Mouse (Mus musculus) midbrain, embryonic 15.5 days (tissue): Measurements from ENCODE around the gene Bcl2a1b. TPM values are rescaled to one million over a fixed set of nuclear protein-coding genes. Genes with fewer than 3 reads are reported as not detected.
"Not testable (repeated sequence)": the region's sequence is repeated elsewhere in the genome, so short reads cannot be mapped to it uniquely, and the experiment has no call there.

Experiments
- ATAC-seq: fragments of 200-750 bp; cut with Nextera tagmentation; replicated peaks from 2 replicates; pipeline ENCODE4 v1.8.0; 2017; ENCODE audit warnings: moderate TSS enrichment
- H3K27ac ChIP-seq: fragments of 300-500 bp; sonication (generic); 2 replicates; pipeline ENCODE4 v1.5.1; 2015; ENCODE audit warnings: mild to moderate bottlenecking, inconsistent platforms
- H3K27me3 ChIP-seq: fragments of 300-500 bp; sonication (generic); replicated peaks from 2 replicates; pipeline ENCODE4 v1.6.1; 2015; ENCODE audit warnings: inconsistent platforms
- H3K36me3 ChIP-seq: fragments of 300-500 bp; sonication (generic); replicated peaks from 2 replicates; pipeline ENCODE4 v1.6.1; 2015; ENCODE audit warnings: inconsistent platforms
- H3K4me1 ChIP-seq: fragments of 300-500 bp; sonication (generic); 2 replicates; pipeline ENCODE4 v1.6.1; 2015; ENCODE audit warnings: inconsistent platforms
- H3K4me2 ChIP-seq: fragments of 300-500 bp; sonication (generic); 2 replicates; pipeline ENCODE4 v1.6.1; 2015; ENCODE audit warnings: inconsistent platforms, mild to moderate bottlenecking, moderate library complexity
- H3K4me3 ChIP-seq: fragments of 300-500 bp; sonication (generic); 2 replicates; pipeline ENCODE4 v1.5.1; 2015; ENCODE audit warnings: mild to moderate bottlenecking, inconsistent platforms
- H3K9ac ChIP-seq: fragments of 300-500 bp; sonication (generic); 2 replicates; pipeline ENCODE4 v1.6.1; 2015; ENCODE audit warnings: mild to moderate bottlenecking, inconsistent platforms
- H3K9me3 ChIP-seq: fragments of 300-500 bp; sonication (generic); 2 replicates; pipeline ENCODE4 v1.6.1; 2016; ENCODE audit warnings: inconsistent platforms
- WGBS: fragments of 180-500 bp; shearing (Covaris S2); methylation state at CpG from one replicate; pipeline ENCODE4 v1.1.7; 2015; ENCODE audit warnings: mixed read lengths; 5-methylcytosine and 5-hydroxymethylcytosine counted together
- polyA plus RNA-seq: library from polyadenylated mRNA; unstranded; fragments of >200 nt; fragmentation: Nextera tagmentation; extraction: Ambion mirVana; gene quantifications from 2 replicates; pipeline ENCODE4 v1.2.1, GENCODE M21; 2015

The Bcl2a1b gene
- polyA plus RNA-seq, 1 experiment from 2014 or later: 1.1 TPM

DNA sequence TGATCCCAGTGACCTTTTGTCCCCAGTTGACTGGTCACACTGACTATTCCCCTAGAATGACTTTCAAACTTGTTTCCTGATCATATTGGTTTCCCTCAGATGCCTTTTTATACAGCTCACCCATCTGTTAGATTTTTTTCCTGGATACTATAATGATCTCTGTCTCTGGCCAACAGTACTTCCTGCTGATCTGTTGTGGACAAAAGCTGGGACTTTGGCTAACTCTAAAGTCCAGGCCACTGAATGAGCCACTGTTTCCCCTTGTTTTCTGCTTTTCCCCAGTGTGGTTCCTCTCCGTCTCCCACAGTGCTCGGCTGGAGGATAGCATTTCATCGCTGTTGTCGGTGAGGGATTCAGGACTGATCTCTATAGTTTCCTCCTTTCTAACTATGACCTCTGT is 19.2 kb downstream of the Bcl2a1b start:
- not testable (repeated sequence) for H3K4me2 ChIP-seq, H3K36me3 ChIP-seq, H3K4me1 ChIP-seq, H3K9me3 ChIP-seq, H3K27me3 ChIP-seq, H3K27ac ChIP-seq, H3K4me3 ChIP-seq, ATAC-seq, H3K9ac ChIP-seq
- WGBS: 89% methylated on average over 4 of the region's 4 CpGs

DNA sequence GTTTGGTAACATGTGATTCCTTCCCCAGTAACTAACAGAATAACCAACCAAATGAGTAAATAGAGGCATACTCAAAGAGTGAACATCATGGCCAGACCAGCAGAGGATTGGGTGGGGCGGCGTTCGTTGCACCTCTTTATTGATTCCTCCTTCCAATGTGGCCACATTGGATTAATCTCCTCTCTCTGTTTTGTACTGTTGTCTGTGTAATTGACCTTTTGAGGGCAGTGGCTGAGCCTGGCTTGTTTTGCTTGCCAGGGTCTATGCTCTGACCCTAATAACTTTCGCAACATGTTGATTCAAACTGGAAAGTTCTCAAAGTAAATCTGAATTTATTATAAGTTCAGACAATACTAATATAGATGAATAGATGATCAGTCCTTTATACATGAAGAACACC is 20.7 kb downstream of the Bcl2a1b start:
- H3K4me3 ChIP-seq, H3K9me3 ChIP-seq, H3K27ac ChIP-seq, H3K4me2 ChIP-seq, H3K36me3 ChIP-seq, H3K27me3 ChIP-seq, H3K4me1 ChIP-seq, ATAC-seq, H3K9ac ChIP-seq: not testable (repeated sequence)
- 93% methylated on average over 3 of the region's 4 CpGs for WGBS

DNA sequence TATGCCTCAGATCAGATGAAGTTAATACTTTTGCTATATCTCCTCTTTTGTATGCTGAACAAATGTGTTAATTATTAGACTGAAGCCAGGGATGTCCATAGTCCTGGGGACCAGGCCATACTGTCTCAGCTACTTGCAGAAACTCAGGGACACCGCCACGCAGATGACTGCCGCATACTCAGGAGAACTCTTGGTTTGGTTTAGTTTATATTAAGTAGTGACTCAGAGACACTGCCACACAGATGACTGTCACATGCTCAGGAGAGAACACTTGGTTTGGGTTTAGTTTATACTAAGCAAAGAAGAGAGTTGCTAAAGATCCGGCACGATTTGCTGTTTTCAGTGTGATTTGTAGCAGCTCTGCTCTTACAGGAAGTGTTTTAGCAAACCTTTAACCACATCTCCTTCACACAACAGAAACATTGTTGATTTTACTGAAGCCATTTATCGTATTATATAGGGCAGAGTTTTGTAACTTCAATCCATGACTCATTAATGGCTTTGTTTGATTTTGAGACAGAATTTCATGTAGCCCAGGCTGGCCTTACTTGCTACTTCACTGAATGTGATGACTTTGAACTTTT is 21.8 kb downstream of the Bcl2a1b start:
- not testable (repeated sequence) for H3K4me2 ChIP-seq, H3K36me3 ChIP-seq, H3K27me3 ChIP-seq, H3K9ac ChIP-seq, H3K4me3 ChIP-seq, ATAC-seq, H3K4me1 ChIP-seq, H3K9me3 ChIP-seq, H3K27ac ChIP-seq
- 94% methylated on average over 6 of the region's 6 CpGs for WGBS

DNA sequence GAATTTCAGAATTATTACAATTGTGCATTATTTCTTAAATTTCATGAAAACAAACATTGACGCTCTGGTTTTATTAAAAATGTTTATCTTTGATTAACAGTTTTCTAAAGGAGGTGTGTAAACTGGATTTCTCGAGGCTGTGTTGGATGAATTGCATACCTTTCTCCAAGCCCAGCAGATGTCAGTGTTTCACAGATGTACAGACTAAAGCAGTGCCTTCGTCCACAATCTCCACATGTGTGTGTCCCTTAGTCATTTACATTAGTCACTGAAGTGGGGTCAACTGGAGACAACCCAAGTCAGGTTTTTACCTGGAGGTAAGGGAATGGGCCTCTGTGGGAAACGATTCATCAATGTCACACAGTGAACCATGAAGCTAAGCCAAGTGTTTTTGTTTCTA is 27.1 kb downstream of the Bcl2a1b start:
- 60% methylated on average over 4 of the region's 4 CpGs for WGBS
- H3K4me3 ChIP-seq: no peak overlapping the region
- ATAC-seq: peak; percentile 90
- H3K4me2 ChIP-seq: no peak overlapping the region
- no peaks in the 10 kb centered on the region for H3K27me3 ChIP-seq
- H3K27ac ChIP-seq: no peak overlapping the region
- no peaks in the 10 kb centered on the region for H3K9me3 ChIP-seq
- H3K9ac ChIP-seq: no peak overlapping the region
- no peaks in the 10 kb centered on the region for H3K36me3 ChIP-seq
- H3K4me1 ChIP-seq: no peaks in the 10 kb centered on the region

DNA sequence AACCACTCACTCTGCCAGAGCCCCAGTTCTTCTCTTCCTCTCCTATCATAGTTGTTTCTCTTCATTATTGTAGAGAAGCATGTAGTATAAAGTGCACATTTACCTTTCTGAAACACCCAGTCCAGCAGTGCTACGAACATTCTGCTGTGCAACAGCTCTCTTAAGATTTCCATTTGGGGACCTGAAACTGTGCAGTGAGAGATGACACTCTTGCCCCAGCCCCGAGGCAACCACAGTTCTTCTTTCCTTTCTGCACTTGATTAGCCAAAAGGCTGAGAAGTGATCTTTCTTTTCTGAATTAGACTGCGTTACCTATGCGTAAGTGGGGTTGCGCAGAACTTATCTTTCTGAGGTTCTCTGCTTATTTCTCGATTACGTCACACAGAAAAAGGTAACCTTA is 29.1 kb downstream of the Bcl2a1b start:
- H3K9ac ChIP-seq: no peak overlapping the region
- no peaks in the 10 kb centered on the region for H3K27me3 ChIP-seq
- H3K27ac ChIP-seq: no peak overlapping the region
- ATAC-seq: no peak
- WGBS: 91% methylated on average over 7 of the region's 7 CpGs
- H3K36me3 ChIP-seq: no peaks in the 10 kb centered on the region
- H3K4me3 ChIP-seq: no peak overlapping the region
- H3K9me3 ChIP-seq: no peaks in the 10 kb centered on the region
- H3K4me1 ChIP-seq: no peaks in the 10 kb centered on the region
- no peak overlapping the region for H3K4me2 ChIP-seq

DNA sequence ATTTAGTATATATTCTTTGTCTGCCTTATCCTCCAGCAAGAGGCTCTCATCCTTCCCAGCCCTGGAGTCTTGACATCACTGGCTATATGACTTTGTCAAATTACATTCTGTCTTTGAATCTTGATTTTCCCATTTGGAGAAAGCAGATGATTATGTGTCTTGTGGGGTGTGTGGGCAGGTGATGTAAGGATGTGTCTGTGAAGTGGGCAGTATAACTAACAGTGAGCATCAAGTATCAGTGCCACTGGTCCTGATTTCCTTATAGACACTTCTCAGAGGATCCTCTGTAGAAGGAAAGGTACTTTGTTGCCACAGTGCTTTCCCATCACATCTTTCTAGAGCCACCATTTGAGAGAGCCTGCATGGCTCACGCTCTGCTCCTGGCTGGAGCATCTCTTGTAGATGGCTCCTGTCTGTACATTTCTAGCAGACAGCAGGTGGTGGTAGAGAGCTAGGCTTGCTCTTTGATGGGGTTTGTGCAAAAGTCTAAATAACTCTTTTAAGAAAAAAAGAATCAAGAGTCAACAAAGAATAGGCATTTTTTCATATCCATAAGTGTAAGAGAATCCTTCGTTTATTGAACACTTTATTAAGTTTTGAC is 32.0 kb downstream of the Bcl2a1b start:
- H3K4me2 ChIP-seq, H3K36me3 ChIP-seq, H3K9me3 ChIP-seq, H3K4me3 ChIP-seq, H3K4me1 ChIP-seq, H3K9ac ChIP-seq, H3K27me3 ChIP-seq, H3K27ac ChIP-seq: not testable (repeated sequence)
- WGBS: 73% methylated on average over 2 of the region's 2 CpGs
- peak; percentile 85 for ATAC-seq

DNA sequence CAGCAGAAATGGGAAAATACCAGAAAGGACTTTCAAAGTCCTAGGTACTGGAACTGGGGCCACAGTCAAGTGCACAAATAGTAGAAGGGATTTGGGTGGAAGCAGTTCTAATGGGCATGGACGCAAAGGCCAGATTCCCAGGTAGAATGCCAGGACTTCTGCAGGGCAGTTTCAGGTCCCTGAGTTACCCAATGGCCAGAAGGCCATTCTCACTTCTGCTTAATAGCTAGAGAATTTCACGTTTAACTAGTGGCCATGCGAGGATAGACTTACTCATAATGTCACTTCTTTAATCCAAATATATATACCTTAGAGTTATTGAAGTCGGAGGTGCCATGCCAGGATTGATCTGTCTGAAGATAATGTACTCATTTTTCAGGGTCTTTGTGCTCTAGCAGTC is 38.1 kb downstream of the Bcl2a1b start:
- WGBS: 93% methylated on average over 4 of the region's 4 CpGs
- not testable (repeated sequence) for H3K9me3 ChIP-seq, H3K4me2 ChIP-seq, H3K36me3 ChIP-seq, H3K27ac ChIP-seq, H3K4me3 ChIP-seq, H3K27me3 ChIP-seq, H3K9ac ChIP-seq, ATAC-seq, H3K4me1 ChIP-seq

DNA sequence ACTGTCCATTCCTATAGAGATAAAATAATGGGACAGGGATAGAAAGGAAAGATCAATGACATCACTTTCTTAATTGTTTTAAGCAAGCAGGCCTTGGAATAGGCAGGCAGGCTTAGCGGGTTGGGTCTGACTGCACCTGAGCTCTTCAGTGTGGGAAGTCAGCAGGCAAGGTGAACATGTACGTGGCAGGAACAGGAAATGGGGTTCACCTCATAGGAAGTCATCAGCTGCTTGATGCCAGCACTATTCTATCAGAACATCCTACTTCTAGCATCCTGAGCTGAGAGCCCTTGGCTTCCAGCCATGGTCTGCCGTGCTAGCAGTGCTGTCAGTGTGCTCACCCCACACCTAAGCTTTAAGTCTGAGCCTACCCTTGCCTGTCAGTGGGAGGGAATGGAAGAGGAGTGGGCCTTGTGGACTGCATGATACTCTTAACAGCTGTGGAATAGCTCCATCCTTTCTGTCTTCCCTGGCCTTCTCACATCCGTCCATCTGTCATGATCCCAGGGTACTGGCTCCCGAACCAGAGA is 40.0 kb downstream of the Bcl2a1b start:
- not testable (repeated sequence) for H3K27me3 ChIP-seq, ATAC-seq, H3K4me3 ChIP-seq, H3K9ac ChIP-seq, H3K27ac ChIP-seq, H3K4me2 ChIP-seq, H3K9me3 ChIP-seq, H3K36me3 ChIP-seq, H3K4me1 ChIP-seq
- WGBS: 91% methylated on average over 4 of the region's 5 CpGs

DNA sequence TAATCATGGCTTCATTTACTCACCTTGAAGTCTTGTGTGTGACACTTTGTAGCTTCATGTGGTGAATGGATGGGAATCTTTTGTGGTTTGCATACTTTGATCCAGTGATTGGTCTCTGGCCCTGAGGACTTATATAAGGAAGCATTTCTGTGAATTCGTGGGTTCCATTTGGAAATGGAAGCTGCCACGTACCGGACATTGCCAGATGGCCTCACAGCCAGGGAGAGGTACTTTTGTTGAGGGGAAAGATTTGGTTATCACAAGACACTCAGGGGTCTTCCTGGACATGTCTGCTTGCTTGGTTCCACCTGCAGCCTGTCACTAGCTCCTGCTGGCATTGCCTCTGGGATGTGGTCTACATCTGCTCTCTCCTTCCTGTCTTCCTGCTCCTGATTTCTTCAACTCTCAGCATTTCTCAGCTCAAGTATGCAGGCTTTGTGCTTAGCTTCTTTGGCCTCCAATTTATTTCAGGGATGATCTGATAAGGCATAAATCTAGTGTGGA is 41.6 kb downstream of the Bcl2a1b start:
- ATAC-seq, H3K36me3 ChIP-seq: not testable (repeated sequence)
- 86% methylated on average over 3 of the region's 3 CpGs for WGBS

DNA sequence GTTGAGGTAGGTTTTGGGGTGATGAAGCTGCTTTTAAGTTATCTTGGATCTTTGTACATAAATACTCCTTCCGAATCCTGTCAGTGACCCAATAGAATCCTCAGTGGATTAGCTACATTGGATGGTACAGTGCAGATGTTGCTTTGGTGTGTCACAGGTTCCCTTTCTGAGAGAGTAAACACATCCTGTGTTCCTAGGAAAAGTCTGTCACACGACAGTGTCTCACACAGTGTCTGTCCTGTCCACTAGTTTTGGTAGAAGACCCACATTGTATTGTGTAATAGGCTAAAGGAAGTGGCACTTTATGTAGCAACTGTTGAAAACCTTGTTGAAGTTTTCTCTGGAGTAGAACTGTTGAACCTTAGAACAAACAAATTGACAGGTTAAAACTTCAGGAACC is 54.4 kb downstream of the Bcl2a1b start:
- H3K9me3 ChIP-seq: no peaks in the 10 kb centered on the region
- WGBS: 84% methylated on average over 2 of the region's 2 CpGs
- H3K4me2 ChIP-seq: no peak overlapping the region
- ATAC-seq: no peak
- H3K4me3 ChIP-seq: no peak overlapping the region
- H3K9ac ChIP-seq: no peak overlapping the region
- H3K4me1 ChIP-seq: no peaks in the 10 kb centered on the region
- no peaks in the 10 kb centered on the region for H3K36me3 ChIP-seq
- no peaks in the 10 kb centered on the region for H3K27me3 ChIP-seq
- no peak overlapping the region for H3K27ac ChIP-seq

More for the DNA sequence above, 41.6 kb downstream of the Bcl2a1b start:
- not testable (repeated sequence) for H3K27ac ChIP-seq, H3K4me3 ChIP-seq, H3K4me2 ChIP-seq, H3K4me1 ChIP-seq, H3K9me3 ChIP-seq, H3K9ac ChIP-seq, H3K27me3 ChIP-seq

DNA sequence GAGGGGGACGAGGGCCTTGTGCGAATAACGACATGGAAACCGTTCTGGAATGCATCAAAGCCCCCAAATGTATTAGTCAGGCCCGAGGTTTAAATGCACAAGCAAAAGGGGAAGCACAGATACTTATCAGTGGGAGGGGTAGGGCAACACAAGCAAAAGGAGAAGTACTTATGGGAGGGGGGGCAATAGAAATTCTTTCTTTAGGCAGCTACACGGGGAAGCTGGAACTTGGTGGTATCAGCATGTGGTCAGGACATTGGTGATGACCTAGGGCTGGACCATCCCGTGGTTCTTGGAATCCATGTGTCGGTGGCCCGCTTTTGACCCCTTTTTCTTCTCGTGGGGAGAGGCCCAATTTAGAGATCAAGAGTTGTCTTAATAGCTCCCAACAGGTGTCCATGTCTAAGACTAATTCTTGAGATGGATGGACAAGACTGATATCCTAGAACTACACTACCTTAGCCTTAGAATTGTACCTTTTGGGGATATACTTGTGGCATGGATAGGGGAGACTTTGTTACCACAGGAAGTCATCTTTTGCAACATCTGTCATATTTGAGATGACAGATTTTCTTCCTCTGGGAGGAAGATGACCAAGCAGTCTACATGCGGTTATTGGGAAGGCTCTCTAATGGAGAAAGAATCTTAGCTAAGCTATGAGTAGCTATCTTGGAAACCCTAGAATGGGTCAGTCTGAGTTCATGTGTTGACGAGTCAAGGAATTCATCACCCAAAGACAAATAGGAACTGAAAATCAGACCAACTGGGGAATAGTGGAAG is 57.7 kb downstream of the Bcl2a1b start:
- ATAC-seq: no peak
- H3K36me3 ChIP-seq: no peaks in the 10 kb centered on the region
- H3K4me2 ChIP-seq: no peak overlapping the region
- H3K27ac ChIP-seq: no peak overlapping the region
- no peaks in the 10 kb centered on the region for H3K4me1 ChIP-seq
- H3K4me3 ChIP-seq: no peak overlapping the region
- WGBS: 91% methylated on average over 12 of the region's 12 CpGs
- no peak overlapping the region for H3K9ac ChIP-seq
- no peaks in the 10 kb centered on the region for H3K9me3 ChIP-seq
- H3K27me3 ChIP-seq: no peaks in the 10 kb centered on the region
